Mouse (Mus musculus) neutrophil, adult 59 days (primary cell): Measurements from ENCODE around the gene Il1f5. TPM values are rescaled to one million over a fixed set of nuclear protein-coding genes. Genes with fewer than 3 reads are reported as not detected.

Experiments used
- total RNA-seq, 2 experiments: library from RNA; stranded (reverse); gene quantifications; 1 replicate in 1 of 2; 2 replicates in 1 of 2; pipeline ENCODE4 v1.2.4; 2023

Il1f5 gene
- not detected for total RNA-seq

GRCm38 (mm10) chr2:24276654-24277053, at the start of gene Il1f5:
Gene Il1f5 (plus strand): TSS chr2:24276954.

GRCm38 (mm10) chr2:24290896-24291295, 14.1 kb downstream of the Il1f5 start, which contains the start of gene Il1f10:
Gene Il1f10 (plus strand): TSS chr2:24291196.

Other genes starting within 250 kb of the Il1f5 start
- 10 to 100 TPM; 11.7 to 13.3 TPM for gene Hnmt, start 227.6 kb upstream of the Il1f5 start, total RNA-seq
- not detected for gene Tbpl2, start 180.4 kb upstream of the Il1f5 start, total RNA-seq
- gene Il1f8, start 123.8 kb upstream of the Il1f5 start, total RNA-seq = not detected
- 100 to 1,000 TPM; 143 to 165 TPM for gene Il1f9, start 90.5 kb upstream of the Il1f5 start, total RNA-seq
- gene Il1f6, start 61.5 kb upstream of the Il1f5 start, total RNA-seq = not detected
- gene Il1f10, start 14.2 kb downstream of the Il1f5 start, total RNA-seq = not detected
- 100 to 1,000 TPM in 1 of 2 experiments, 10 to 100 TPM in 1; 96.3 to 104 TPM for gene Il1rn, start 59.9 kb downstream of the Il1f5 start, total RNA-seq
- 100 to 1,000 TPM; 129 to 130 TPM for gene Psd4, start 90.6 kb downstream of the Il1f5 start, total RNA-seq
- gene Pax8, start 198.6 kb downstream of the Il1f5 start, total RNA-seq = 1 to 10 TPM; 3.2 to 5.0 TPM